Mouse (Mus musculus) ES-E14 (cell line): ENCODE measurements around the gene Pla2g6.

Experiments used
- CHD2 ChIP-seq: IDR thresholded peaks from 2 replicates; pipeline ENCODE4 v1.6.1; 2014; ENCODE audit warnings: mild to moderate bottlenecking, low read depth, low read length, inconsistent platforms
- HCFC1 ChIP-seq: IDR thresholded peaks from 2 replicates; pipeline ENCODE4 v1.6.1; 2012; ENCODE audit warnings: low read length, inconsistent platforms, borderline replicate concordance; ENCODE audit not compliant: insufficient read depth
- MAFK ChIP-seq: IDR thresholded peaks from 2 replicates; pipeline ENCODE4 v1.6.1; 2014; ENCODE audit warnings: mild to moderate bottlenecking, low read depth, low read length, inconsistent platforms; ENCODE audit not compliant: insufficient read depth
- ZC3H11A ChIP-seq: IDR thresholded peaks from 2 replicates; pipeline ENCODE4 v1.6.1; 2012; ENCODE audit warnings: low read depth, mild to moderate bottlenecking, inconsistent platforms, low read length, borderline replicate concordance
- ZNF384 ChIP-seq: IDR thresholded peaks from 2 replicates; pipeline ENCODE4 v1.6.1; 2012; ENCODE audit warnings: low read depth, low read length, inconsistent platforms

DNA sequence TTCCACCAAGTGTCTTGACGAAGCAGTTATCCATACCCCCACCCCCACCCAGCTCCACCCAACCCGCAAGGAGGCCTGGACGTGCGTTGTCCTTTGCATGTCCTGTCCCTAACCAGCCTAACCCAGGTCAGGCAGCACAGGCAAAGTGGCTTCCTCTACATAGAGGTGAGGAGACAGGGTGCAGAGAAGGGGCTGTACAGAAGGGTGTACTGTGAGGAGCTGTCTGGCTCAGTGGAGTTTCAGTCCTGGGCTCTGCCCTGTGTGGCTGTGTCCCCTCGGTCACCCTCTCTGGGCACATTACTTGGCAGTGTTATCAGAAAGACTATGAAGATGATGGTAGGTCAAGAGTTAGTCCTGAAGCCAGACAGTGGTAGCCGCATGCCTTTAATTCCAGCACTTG lies 24.3 kb upstream of the Pla2g6 start:
- TF ChIP-seq CHD2: no peak
- no peak for TF ChIP-seq MAFK
- no peak for TF ChIP-seq HCFC1
- TF ChIP-seq ZC3H11A: no peak
- TF ChIP-seq ZNF384: no peak
